Mouse (Mus musculus) E14TG2a.4 (cell line): ENCODE results near the gene Fam184a.
A peak's percentile ranks its signal among the peaks of the same experiment; 100 is the strongest.

ENCODE experiments used
- H3K27me3 ChIP-seq: 2 replicates; pipeline ENCODE4 v1.6.1; 2014; ENCODE audit warnings: low read length, control low read depth; ENCODE audit not compliant: insufficient read depth
- H3K36me3 ChIP-seq: 2 replicates; pipeline ENCODE4 v1.6.1; 2014; ENCODE audit warnings: low read length, control low read depth; ENCODE audit not compliant: insufficient read depth
- H3K4me1 ChIP-seq: replicated peaks from 2 replicates; pipeline ENCODE4 v1.6.1; 2014; ENCODE audit warnings: low read depth, low read length, control low read depth
- H3K4me3 ChIP-seq: replicated peaks from 2 replicates; pipeline ENCODE4 v1.5.1; 2014; ENCODE audit warnings: mild to moderate bottlenecking, low read length
- H3K9me3 ChIP-seq: 2 replicates; pipeline ENCODE4 v1.6.1; 2014; ENCODE audit warnings: low read length, control low read depth
- CTCF ChIP-seq: conservative IDR thresholded peaks from 2 replicates; pipeline ENCODE4 v1.5.1; 2014; ENCODE audit warnings: low read length
- NANOG ChIP-seq: IDR thresholded peaks from 2 replicates; pipeline ENCODE4 v1.6.1; 2014; ENCODE audit warnings: borderline replicate concordance, low read length, mixed read lengths
- POU5F1 ChIP-seq: IDR thresholded peaks from 2 replicates; pipeline ENCODE4 v1.6.1; 2014; ENCODE audit warnings: low read length, borderline replicate concordance

The Fam184a gene

DNA sequence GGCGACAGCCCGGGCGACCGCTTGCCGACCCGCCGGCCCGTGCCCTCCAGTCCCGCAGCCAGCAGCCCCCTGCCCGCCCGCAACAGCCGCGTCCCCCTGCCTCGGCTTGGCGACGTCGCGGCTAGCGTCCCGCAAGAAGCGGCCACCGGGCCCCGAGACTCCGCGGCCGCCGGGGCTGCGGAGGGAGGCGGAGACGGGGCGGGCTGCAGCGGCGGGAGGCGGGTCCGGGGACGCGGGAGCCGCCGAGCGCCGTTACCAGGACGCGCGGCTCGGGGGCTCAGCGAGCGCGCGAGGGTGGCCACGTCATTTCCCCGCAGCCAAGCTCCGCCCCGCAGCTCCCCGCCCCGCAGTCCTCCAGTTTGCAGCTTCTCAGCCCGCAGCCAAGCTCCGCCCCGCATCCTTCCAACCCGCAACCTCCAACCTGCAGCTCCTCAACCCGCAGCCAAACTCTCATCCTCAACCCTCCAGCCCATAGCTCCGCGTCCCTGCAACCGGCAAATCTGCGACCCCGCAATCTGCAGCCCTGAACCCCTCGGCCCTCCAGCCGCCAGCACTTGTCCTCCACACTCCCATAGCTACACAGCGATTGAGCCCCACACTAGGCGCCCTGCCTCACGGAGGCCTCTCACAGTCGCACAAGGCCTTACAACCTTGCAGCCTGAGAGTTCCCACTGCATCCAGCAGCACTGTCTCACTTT is at the start of gene Fam184a:
Fam184a (minus strand) TSS at position 169 of the 698 bp plus-strand sequence.
- H3K4me1 ChIP-seq: peaks cover 5% of the 10 kb centered on the region; the same call in 1 of the 2 replicates
- TF ChIP-seq NANOG: no peak
- no peak for TF ChIP-seq POU5F1
- TF ChIP-seq CTCF: no peak
- H3K4me3 ChIP-seq: peak within 1 kb of the TSS; percentile 81
- H3K36me3 ChIP-seq: no peaks in the 10 kb centered on the region
- H3K27me3 ChIP-seq: peaks cover 45% of the 10 kb centered on the region
- H3K9me3 ChIP-seq: peaks cover 10% of the 10 kb centered on the region

DNA sequence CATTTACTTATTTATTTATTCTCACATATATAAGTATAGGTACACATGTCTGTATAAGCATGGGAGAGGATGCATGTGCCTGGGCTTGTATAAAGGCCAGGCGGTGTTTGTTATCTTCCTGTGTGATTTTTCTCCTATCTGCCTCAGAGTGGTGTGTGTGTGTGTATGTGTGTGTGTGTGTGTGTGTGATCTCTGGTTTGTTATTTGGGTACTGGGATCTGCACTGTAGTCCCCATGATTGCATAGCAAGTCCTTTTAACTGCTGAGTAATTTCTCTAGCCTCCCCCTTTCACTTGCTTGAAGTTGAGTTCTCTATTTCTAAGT is 45.3 kb upstream of the Fam184a start:
- no peaks in the 10 kb centered on the region for H3K27me3 ChIP-seq
- peaks cover 12% of the 10 kb centered on the region for H3K9me3 ChIP-seq
- no peaks in the 10 kb centered on the region for H3K36me3 ChIP-seq
- H3K4me3 ChIP-seq: no peak overlapping the region
- TF ChIP-seq POU5F1 (no peak), NANOG (no peak), CTCF (no peak)
- no peaks in the 10 kb centered on the region for H3K4me1 ChIP-seq

DNA sequence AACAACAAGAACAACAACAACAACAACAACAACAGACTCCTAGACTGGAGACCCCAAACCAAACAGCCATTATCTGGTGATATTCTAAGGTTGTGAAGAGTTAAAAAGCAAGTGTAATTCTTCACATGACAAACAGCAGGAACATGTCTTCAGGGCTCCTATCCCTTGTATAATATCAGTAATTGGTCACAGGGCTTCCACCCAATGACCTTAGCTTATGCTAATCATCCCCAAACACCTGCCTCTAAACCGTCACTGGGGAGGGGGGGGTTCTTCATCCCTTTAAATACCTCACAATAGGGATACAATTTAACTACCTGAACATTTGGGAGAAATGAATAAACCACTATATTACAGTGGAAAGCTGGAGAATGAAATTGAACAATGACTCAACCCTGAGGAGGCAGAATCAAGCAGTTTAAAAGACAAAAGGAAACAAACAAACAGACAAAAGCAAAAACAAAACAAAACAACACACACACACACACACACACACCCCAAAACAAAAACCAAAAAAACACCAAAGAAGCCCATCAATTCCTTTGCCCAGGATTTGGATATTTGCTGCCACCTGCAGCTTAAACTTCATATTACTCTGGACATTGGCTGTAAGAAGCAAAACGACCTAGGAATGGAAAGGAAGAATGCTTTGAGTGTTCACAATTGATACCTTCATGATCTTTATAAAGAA is 44.8 kb upstream of the Fam184a start:
- no peaks in the 10 kb centered on the region for H3K4me1 ChIP-seq
- no peaks in the 10 kb centered on the region for H3K36me3 ChIP-seq
- H3K4me3 ChIP-seq: no peak overlapping the region
- peaks cover 12% of the 10 kb centered on the region for H3K9me3 ChIP-seq
- no peak for TF ChIP-seq NANOG
- TF ChIP-seq POU5F1: no peak
- 0 out of 2 replicates have a peak, but pooled peaks have one; percentile 10 for TF ChIP-seq CTCF
- H3K27me3 ChIP-seq: no peaks in the 10 kb centered on the region

DNA sequence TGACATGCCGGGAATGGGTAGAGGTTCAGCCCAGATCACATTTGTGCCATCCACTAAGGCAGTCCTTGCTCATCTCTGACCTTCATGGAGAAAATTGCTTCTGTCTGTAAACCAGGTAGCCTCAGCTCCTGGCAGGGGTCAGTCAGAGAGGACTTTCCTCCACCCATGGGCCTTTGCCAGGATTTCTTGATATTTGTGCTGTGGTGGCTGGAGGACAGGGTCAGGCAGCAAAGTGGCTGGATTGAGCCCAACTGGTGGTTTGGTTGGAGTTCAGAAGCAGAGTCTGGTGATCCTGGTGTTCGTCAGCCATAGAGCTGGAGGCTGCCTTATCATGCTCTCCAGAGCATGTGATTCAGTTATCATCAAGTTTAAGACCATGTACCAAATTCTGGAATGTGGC is 40.4 kb upstream of the Fam184a start:
- TF ChIP-seq CTCF (no peak), NANOG (no peak), POU5F1 (no peak)
- Histone ChIP-seq H3K4me1 (no peaks in the 10 kb centered on the region), H3K36me3 (no peaks in the 10 kb centered on the region), H3K27me3 (no peaks in the 10 kb centered on the region), H3K9me3 (peaks cover 23% of the 10 kb centered on the region), H3K4me3 (no peak overlapping the region)

DNA sequence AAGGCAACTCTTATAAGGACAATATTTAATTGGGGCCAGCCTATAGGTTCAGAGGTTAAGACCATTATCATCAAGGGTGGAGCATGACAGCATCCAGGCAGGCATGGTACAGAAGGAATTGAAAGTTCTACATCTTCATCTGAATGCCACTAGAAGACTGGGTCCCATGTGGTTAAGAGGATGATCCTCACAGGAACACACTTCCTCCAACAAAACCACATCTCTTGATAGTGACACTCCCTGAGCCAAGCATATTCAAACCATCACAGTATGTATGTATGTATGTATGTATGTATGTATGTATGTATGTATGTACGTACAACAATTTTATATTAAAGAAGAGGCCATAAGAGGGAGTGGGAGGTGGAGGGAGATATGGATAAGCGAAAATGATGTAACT is 25.7 kb upstream of the Fam184a start:
- Histone ChIP-seq H3K4me1 (no peaks in the 10 kb centered on the region), H3K27me3 (no peaks in the 10 kb centered on the region), H3K9me3 (no peaks in the 10 kb centered on the region), H3K4me3 (no peak overlapping the region), H3K36me3 (no peaks in the 10 kb centered on the region)
- no peak for TF ChIP-seq CTCF
- TF ChIP-seq POU5F1: no peak

DNA sequence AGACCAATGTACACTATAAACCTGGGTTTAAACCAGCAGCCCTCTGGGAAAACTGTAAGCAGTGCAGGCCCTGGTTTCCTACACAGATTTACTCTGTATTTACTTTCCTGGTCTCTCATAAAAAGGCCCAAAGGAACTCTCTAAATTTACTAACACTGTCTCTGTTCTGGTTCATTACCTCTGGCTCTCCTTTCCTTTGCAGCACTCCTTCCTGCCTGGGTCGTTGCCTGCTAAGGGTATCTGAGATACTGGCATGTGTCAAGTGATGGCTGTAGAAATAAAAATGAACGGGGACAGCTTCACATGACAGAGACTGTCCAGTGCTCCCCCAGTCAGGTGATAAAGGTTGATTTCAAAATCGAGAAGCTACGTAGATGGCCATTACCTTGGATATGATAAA is 21.8 kb upstream of the Fam184a start:
- no peaks in the 10 kb centered on the region; the same call in 1 of the 2 replicates for H3K27me3 ChIP-seq
- TF ChIP-seq POU5F1: no peak
- TF ChIP-seq CTCF: no peak
- TF ChIP-seq NANOG: no peak
- no peak overlapping the region for H3K4me3 ChIP-seq
- H3K9me3 ChIP-seq: no peaks in the 10 kb centered on the region
- H3K36me3 ChIP-seq: no peaks in the 10 kb centered on the region
- no peaks in the 10 kb centered on the region for H3K4me1 ChIP-seq

DNA sequence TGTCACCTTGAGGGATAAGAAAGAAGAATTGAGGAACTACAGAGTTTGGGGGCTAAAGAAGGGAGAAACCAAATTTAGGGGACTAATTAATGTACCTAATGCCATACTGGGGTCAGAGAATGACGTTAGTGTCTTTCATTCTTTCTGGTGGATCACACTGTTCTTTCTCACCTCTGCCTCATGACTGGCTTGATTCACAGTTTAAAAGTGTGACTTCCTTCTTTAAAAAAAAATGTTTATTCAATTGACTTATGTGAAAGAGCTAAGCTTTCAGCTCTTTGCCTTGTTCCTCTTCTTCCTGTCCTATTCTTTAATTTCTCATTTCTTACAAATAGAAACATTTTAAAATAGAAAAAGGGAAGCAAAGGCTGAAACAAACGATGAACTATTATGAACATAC is 20.6 kb upstream of the Fam184a start:
- TF ChIP-seq POU5F1 (no peak), CTCF (no peak), NANOG (no peak)
- Histone ChIP-seq H3K4me3 (no peak overlapping the region), H3K9me3 (no peaks in the 10 kb centered on the region)

DNA sequence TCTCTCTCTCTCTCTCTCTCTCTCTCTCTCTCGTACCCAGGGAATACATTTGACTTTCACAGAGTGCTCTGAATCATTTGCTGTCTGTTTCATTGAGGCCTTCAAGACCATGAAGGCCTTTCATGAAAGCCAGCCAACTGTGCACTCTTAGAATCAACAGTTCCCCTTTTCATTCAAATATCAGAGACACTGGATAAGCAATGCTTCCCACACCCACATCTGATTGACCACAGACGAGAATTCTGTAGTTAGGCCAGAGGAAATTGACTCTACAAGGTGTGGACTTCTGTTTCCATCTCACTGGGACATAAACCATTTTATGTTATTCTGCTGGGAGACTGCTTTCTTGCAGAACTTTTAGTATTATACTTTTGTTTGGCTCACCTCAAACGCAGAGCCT is 17.8 kb upstream of the Fam184a start:
- no peaks in the 10 kb centered on the region; the same call in 1 of the 2 replicates for H3K27me3 ChIP-seq
- no peaks in the 10 kb centered on the region for H3K9me3 ChIP-seq
- TF ChIP-seq CTCF (no peak), POU5F1 (no peak), NANOG (no peak)
- H3K4me1 ChIP-seq: no peaks in the 10 kb centered on the region
- no peak overlapping the region for H3K4me3 ChIP-seq
- H3K36me3 ChIP-seq: no peaks in the 10 kb centered on the region

More for the DNA sequence above, 20.6 kb upstream of the Fam184a start:
- H3K36me3 ChIP-seq: no peaks in the 10 kb centered on the region
- no peaks in the 10 kb centered on the region for H3K4me1 ChIP-seq
- H3K27me3 ChIP-seq: no peaks in the 10 kb centered on the region; the same call in 1 of the 2 replicates

DNA sequence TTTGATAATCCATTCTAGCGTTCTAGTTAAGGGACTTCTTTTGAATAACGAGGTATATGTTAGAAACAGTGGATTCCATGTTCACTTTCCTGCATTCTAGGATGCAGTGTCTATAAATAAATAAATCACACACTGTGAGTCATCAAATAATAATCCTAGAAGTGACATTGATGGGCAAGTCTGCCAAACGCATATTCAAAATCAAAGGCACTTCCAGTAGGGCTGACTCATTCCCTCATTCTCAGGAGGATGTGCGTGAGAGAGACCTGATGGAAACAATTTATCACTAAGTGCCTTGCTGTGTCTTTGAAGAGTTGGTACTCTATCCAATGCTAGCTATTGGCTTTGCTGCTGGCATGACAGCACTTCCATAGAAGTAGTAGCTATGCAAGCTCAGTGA is 14.5 kb upstream of the Fam184a start:
- Histone ChIP-seq H3K9me3 (no peaks in the 10 kb centered on the region), H3K27me3 (no peaks in the 10 kb centered on the region), H3K36me3 (no peaks in the 10 kb centered on the region), H3K4me1 (no peaks in the 10 kb centered on the region), H3K4me3 (no peak overlapping the region)
- TF ChIP-seq NANOG (no peak), POU5F1 (no peak), CTCF (no peak)
